Mouse (Mus musculus) retina, postnatal 7 days (tissue): ENCODE measurements around the gene Sox10.

Experiments
- DNase-seq: peaks from one replicate; pipeline ENCODE4 v3.0.0-alpha.2; 2012; ENCODE audit warnings: low read depth, low spot score

Gene Sox10

GRCm38 (mm10) chr15:79165140-79165539 lies at the start of gene Sox10:
Sox10 (minus strand) TSS chr15:79165240.
- DNase-seq, result no peak

- DNase-seq, result no peak
Measured at GRCm38 (mm10) chr15:79213591-79213990, 48.6 kb upstream of the Sox10 start.

GRCm38 (mm10) chr15:79212750-79213446 lies 47.9 kb upstream of the Sox10 start:
- DNase-seq, result no peak

- DNase-seq, result no peak
Measured at GRCm38 (mm10) chr15:79210357-79210756, 45.3 kb upstream of the Sox10 start.

- no peak for DNase-seq
Measured at GRCm38 (mm10) chr15:79208758-79209439, 43.9 kb upstream of the Sox10 start.

GRCm38 (mm10) chr15:79208211-79208610 lies 43.2 kb upstream of the Sox10 start:
- DNase-seq, result no peak

GRCm38 (mm10) chr15:79202575-79202974 lies 37.5 kb upstream of the Sox10 start:
- DNase-seq, result no peak

GRCm38 (mm10) chr15:79201491-79202150 lies 36.6 kb upstream of the Sox10 start:
- DNase-seq, result no peak

GRCm38 (mm10) chr15:79199390-79199976 lies 34.4 kb upstream of the Sox10 start:
- no peak for DNase-seq

GRCm38 (mm10) chr15:79195492-79195891 lies 30.5 kb upstream of the Sox10 start:
- DNase-seq, result no peak

- DNase-seq, result no peak
Measured at GRCm38 (mm10) chr15:79194946-79195345, 29.9 kb upstream of the Sox10 start.

- no peak for DNase-seq
Measured at GRCm38 (mm10) chr15:79194048-79194447, 29.0 kb upstream of the Sox10 start.

GRCm38 (mm10) chr15:79192885-79193845 lies 28.1 kb upstream of the Sox10 start:
- no peak for DNase-seq

GRCm38 (mm10) chr15:79192450-79192849 lies 27.4 kb upstream of the Sox10 start:
- no peak for DNase-seq

- DNase-seq, result no peak
Measured at GRCm38 (mm10) chr15:79191426-79191825, 26.4 kb upstream of the Sox10 start.

GRCm38 (mm10) chr15:79187819-79188218 lies 22.8 kb upstream of the Sox10 start:
- no peak for DNase-seq

GRCm38 (mm10) chr15:79185213-79185612 lies 20.2 kb upstream of the Sox10 start:
- DNase-seq, result no peak

- no peak for DNase-seq
Measured at GRCm38 (mm10) chr15:79176905-79177304, 11.9 kb upstream of the Sox10 start.

GRCm38 (mm10) chr15:79166712-79167111 lies 1.7 kb upstream of the Sox10 start:
- no peak for DNase-seq

GRCm38 (mm10) chr15:79164251-79164650 lies 789 bp downstream of the Sox10 start:
- DNase-seq, result no peak

GRCm38 (mm10) chr15:79162822-79163221 lies 2.2 kb downstream of the Sox10 start:
- DNase-seq, result no peak
